Mouse (Mus musculus) MN1 (cell line): ENCODE data around the gene Mrpl53.
A peak's percentile ranks its signal among the peaks of the same experiment; 100 is the strongest.

Experiments used
- DNase-seq: peaks from one replicate; pipeline ENCODE4 v3.0.0-alpha.2; 2016; ENCODE audit warnings: low spot score

Gene Mrpl53

DNA sequence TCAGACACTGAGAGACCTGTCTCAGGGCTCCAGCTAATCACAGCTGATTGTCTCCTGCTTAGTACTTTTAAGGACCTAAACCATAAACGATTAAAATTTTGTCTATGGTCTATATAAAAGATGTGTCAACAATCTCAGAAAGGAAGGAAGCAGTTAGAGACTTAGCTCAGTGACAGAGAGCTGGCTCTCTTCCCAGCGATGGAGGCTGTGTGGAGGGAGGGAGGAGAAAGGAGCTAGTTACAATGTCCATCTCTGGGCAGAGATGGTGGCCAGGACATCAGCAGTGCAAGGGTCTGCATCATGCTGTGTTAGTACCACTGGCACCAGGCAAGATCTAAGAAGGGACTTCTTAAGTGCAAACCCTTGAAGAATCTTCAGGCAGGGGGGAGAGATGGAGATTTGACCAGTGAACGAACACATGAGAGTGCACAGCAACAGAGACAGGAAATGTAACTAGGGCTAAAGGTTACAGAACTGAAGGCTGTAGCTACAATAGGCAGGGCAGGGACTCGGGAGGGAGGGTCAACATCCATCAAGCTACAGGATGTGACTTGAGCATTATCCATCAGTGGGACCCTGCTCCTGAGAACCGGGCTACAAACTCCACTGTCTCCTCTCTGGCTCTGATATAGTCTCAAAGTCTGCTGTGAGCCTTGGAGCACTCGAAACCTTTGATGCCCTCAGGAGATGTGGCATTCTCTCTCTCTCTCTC, 16.3 kb upstream of the Mrpl53 start:
- no peak for DNase-seq

DNA sequence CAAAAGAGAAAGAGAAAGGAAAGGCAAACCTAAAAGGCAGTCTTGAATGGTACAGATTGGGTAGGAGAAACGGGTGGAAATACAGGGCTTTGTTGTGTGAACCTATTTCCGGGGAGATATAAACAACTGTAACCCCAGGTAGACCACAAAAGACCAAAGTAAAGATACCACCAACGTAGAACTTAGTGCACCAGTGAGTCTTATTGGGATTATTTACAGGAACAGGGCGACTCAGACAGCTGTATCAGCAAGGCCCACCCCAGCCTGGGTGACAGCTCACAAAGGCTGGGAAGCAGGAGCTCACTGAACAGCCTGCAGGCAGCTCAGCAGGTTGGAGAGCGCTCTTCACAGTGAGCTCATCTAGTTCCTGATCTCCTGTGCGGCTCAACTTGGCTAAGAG, 12.9 kb upstream of the Mrpl53 start:
- DNase-seq = no peak

DNA sequence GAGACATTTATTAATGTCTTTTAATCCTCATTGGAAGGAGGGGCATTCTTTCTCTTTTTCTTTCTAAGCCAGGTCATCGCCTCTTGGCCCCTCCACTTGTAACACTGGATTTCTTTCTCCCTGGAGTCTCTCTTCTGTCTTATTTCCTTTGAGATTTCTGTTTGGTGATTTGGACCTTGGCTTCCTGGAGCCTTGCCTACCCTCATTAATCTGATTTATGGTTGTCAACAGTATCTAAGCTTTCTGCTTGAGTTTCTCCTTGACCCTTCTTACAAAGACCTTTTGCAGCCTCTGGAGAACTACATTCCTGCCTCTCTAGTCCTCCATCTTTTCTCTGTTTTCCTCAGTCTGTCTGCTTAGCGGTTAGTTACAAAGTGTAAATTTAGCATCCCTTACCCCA, 10.4 kb upstream of the Mrpl53 start:
- DNase-seq = no peak

DNA sequence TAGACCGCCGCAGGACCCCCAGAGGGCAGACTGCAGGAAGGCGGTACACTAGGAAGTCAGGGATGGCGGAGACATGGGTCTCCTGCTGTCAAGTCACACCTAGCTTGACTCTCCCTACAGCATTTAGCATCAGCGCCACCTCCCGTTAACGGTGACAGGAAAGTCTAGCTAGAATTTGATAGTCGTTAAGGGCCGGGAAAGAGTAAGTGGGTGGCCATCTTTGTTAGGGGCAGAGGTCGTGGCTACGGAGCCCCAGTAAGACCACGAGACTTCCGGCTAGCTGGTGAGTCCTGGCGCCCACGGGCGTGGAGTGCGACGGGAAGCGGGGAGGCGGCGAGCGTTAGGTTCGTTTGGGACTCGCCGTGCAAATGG, 7.5 kb upstream of the Mrpl53 start, which contains the start of the genes Ccdc142 and Gm42688:
Gene Ccdc142, plus strand, starts transcription at position 286 of the 372 bp plus-strand sequence.
Gene Gm42688, plus strand, starts transcription at position 302 of the 372 bp plus-strand sequence.
- DNase-seq = peak; percentile 81

DNA sequence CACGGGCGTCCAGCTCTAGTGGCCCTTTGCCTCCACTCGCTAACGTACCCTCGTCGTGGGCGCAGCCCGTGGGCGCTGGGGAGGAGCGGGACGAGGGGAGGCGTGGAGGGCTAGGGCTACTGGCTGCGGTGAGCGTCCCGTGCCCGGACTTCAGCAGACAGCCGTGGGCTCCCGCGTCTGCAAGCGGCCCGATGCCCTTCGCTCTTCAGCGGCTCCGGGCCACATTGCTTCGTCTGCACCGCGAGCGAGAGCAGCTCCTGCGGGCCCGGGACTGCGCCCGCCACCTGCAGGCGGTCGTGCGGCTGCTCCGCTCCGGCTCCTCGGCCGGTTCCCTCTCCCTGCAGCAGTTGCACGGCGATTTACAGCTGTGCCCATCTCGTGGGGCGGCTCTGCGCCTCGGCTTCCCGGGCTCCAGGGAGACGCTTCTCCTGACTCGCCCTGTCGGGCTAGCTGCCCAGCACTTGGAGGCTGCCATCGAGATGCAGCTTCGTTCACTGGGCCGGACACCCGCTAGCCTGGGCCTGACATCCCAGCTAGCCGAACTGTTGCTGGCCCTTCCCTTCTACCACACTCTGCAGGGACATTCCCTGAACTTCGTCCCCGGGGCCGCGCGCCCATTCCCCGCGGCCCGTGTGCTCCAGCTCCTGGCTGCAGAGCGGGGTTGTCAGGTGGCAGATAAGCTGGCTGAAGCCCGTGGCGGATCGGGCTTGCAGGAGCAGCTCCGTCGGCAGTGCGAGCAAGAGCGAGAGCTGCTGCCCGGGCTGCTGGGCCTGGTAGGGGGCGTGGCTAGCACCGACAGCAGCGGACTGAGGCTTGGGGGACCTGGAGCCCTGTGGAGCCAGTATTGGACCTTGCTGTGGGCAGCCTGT, 6.9 kb upstream of the Mrpl53 start:
- peak; percentile 63 for DNase-seq

DNA sequence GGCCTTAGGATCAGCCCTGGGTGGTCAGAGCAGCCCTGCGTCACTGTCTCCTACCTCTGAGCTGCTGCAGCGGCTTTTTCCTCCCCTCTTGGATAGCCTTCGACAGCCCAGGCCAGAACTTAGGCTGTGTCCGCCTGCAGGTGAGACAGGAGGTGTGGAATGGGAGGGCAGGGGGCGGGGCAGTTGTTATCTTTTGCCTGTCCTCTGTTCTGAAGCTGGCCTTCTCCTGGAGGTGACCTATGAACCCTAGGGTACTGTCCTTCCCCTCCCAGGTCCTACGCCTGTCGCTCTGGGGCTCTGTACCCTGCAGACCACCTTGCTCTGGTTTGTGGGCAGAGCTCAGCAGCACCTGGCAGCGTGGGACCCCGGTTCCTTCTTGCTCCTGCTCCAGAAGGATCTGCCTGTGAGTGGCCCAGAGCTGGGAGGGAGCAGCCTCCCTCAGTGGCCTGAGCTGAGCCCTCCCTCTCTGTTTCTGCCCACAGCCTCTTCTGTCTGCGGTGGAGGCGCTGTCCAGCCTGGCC, 5.7 kb upstream of the Mrpl53 start:
- DNase-seq = no peak

DNA sequence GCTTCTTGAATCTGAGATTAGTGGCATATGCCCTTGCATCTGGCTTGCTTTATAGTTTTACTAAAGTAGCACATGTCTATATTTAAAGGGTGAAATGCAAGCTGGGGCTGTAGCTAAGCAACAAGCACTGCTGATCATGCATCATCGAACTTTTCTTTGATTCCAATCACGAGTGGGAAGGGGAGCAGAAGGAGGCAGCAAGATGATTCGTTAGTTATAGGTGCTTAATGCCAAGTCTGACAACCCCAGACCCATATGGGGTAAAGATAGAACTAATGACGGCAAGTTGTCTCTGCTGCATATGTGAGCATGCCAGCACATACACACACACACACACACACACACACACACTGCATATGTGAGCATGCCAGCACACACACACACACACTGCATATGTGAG, 4.7 kb upstream of the Mrpl53 start:
- no peak for DNase-seq

DNA sequence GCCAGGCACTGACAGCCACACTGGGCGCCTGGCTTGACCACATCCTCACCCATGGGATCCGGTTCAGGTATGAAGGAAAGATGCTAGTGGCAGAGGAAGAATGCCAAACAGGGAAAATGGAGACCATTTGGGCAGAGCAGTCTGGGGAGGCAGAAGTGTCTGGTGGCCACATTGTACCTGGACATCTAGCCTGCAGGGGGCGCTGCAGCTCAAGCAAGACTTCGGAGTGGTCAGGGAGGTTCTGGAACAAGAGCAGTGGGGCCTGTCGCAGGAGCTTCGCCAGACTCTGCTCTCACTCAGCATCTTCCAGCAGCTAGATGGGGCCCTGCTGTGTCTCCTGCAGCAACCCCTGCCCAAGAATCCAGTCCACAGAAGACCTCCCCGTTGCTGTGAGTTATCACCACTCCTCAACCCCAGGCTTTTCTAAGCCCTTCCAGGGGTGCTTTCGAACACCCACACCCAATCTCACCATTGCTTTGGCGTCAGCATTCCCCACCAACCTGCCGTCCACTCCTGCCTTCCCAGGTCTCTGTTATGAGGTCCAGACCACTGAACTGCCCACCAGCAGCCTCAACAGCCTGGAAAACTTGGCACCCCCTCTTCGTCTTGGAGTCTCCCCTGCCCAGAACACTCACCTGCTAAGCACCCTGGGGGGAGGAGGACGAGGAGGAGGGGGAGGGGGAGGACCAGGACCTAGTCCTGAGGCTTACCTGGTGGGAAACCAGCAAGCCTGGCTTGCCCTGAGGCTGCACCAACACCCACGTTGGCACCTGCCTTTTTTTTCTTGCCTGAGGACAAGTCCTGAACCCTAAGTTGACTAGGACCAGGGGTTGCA, 1.1 kb upstream of the Mrpl53 start:
- DNase-seq = peak; percentile 92

DNA sequence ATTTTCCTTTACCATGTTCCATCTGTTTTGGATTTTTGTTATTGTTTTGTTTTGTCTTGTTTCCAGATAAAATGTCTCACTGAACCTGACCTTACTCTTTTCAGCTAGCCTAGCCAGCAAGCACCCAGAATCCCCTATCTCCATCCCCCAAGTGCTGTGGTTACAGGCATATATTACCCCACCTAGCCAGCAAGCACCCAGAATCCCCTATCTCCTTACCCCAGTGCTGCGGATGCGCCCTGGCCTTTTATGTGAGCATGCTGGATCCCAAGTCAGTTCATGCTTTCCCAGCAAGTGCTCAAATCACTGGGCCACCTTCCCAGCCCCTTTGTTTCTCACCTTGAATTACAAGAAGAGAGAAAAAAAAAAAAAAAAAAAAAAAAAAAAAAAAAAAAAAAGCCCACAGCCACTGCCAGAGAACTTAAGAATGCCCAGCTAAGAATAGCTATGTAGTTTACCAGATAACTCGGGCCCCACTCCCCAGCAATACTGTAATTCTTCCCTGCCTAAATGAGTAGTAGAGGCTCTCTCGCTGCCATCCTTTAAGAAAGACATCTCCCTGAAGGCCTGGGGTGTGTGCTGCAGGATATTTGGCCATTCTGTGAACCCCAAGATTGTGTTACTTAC, 2.8 kb downstream of the Mrpl53 start:
- DNase-seq = no peak

DNA sequence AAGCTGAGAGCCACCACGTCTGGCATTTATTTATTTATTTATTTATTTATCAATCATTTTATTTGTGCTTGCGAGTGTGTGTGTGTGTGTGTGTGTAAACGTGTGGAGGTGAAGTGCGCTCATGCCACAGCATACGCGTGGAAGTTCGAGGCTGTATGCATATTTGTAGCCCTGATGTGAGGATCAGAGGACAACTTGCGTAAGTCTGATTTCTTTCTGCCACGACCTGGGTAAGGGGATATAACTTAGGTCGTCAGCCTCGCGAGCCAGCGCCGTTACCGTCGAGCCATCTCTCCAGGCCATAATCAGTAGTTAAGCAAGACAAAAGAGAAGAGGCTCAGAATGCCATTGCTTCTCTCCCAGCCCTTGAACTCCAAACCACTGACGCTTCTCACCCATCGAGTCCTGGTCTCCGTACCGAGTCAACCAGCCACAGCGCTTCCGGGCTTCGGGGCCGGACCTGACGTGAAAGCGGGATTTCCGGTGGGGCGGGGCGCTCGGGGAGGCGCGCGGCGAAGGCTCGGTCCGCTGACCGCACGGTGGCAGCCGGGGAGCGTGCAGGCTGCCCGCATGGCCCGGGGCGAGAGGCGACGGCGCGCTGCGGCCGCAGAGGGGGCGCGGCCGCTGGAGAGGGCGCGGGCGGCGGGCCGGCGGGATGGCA, 6.3 kb downstream of the Mrpl53 start, which contains the start of gene Mogs:
Gene Mogs, plus strand, starts transcription at position 486 of the 661 bp plus-strand sequence.
- peak; percentile 94 for DNase-seq

DNA sequence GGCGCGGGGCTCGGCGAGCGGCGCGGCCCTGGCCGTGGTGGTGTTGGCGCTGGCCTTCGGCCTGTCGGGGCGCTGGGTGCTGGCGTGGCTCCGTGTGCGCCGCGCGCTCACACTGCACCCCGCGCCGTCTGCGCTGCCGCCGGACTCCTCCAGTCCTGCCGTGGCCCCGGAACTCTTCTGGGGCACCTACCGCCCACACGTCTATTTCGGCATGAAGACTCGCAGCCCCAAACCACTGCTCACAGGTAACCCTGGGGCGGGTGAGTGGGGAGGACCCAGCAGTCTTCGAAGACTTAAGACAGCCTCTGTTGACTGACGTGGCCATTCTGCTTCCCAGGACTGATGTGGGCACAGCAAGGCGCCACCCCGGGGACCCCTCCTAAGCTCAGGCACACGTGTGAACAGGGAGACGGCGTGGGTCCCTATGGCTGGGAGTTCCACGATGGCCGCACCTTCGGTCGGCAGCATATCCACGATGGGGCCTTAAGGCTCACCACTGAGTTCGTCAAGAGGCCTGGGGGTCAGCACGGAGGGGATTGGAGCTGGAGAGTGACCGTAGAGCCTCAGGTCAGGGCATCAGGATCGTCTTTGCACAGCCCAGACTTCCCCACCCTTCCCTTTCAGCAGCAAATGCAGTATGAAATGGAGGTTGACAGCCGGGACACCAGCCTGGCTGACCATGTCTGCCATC, 7.0 kb downstream of the Mrpl53 start:
- no peak for DNase-seq

DNA sequence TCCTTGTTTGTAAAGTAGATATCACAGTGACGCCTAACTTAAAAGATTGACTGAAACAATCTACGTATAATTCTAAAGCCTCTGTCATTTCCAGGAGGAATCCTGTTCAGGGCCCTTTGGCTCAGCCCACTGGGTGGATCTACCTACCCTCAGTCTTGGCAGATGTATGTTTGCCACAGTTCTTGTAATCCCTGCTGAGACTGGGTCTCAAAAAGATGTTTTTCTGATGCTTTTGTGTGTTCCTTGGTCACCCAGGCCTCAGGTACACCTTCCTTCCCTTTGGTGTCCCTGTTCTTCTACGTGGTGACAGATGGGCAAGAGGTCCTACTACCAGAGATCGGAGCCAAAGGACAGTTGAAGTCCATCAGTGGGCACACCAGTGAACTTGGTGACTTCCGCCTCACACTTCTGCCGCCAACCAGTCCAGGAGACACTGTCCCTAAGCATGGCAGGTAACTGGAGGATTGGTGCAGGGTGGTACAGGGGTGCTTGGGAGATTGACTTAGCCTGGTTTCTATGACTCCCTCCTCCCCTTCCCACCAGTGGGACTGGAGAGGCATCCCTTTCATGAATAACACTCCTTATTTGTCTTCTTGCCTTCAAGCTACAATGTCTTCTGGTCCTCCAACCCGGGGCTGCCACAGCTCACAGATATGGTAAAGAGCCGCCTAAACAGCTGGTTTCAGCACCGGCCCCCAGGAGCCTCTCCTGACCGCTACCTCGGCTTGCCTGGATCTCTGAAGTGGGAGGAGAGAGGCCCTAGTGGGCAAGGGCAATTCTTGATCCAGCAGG, 7.7 kb downstream of the Mrpl53 start:
- no peak for DNase-seq

DNA sequence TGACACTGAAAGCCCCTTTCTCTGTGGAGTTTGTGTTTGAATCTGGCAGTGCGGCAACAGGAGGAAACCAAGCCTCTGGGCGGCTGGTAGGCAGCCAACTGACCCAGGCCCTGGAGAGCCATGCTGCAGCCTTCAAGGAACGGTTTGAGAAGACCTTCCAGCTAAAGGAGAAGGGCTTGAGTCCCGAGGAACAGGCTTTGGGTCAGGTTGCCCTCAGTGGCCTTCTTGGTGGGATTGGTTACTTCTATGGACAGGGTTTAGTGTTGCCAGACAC, 8.3 kb downstream of the Mrpl53 start:
- no peak for DNase-seq

DNA sequence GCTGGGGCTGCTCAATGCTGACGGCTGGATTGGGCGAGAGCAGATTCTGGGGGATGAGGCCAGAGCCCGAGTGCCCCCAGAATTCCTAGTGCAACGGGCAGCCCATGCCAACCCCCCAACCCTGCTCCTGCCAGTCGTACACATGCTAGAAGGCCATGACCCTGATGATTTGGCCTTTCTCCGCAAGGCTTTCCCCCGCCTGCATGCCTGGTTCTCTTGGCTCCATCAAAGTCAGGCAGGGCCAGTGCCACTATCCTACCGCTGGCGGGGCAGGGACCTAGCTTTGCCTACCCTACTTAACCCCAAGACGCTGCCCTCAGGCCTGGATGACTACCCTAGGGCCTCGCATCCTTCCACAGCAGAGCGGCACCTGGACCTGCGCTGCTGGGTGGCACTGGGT, 8.8 kb downstream of the Mrpl53 start:
- no peak for DNase-seq

DNA sequence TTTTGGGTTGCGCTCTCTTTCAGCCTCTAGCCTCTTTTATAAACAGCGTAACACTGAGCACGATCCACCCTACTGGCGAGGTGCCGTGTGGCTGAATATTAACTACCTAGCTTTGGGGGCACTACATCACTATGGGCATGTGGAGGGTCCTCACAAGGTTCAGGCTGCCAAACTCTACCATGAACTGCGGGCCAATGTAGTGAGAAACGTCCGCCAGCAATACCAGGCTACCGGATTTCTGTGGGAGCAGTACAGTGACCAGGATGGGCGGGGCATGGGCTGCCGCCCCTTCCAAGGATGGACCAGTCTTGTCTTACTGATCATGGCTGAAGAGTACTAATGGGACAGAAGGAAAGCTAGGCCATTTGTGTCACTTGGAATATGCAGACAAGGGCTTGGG, 9.5 kb downstream of the Mrpl53 start:
- no peak for DNase-seq

DNA sequence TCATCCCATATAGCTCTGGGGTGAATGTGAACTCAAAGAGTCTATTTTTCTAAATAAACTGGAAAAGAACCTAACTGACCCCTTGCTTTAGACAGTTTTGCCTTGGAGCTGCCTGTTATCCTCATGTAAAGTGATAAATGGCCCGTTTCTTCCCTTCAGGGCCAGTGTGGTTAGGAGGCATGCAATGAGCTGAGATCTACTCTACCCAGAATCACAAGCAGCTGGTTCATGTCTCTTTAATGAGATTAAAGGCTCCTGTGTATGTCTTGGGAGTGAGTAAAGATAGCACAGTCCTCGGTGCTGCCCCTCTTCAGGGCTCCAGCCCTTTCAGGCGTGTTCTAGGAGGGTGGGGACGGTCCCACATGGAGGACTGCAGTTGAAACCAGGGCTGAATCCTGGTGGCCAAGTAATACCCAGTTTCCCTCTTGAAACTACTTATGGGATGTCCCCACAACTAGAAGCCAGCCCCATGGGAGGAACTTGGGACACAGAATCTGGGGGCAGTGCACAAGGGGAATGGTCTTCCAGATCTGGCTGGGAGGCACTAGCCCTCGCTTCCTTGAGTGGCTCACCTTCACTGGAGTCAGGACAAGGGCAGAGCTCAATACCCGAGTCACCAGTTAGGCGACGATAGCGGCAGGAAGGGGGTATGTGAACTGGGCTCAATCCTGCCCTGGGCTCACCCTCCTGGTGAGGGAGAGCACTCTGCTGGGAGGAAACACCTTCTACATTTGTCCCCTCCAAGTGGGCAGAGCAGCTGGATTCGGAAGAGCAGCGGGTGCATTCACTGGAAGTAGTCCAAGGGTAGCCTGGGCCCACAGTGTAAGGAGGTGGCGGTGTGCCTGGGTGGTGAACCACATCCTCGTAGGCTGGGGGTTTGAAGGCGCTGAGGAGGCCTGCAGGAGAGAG, 10.2 kb downstream of the Mrpl53 start:
- DNase-seq = peak; percentile 70

DNA sequence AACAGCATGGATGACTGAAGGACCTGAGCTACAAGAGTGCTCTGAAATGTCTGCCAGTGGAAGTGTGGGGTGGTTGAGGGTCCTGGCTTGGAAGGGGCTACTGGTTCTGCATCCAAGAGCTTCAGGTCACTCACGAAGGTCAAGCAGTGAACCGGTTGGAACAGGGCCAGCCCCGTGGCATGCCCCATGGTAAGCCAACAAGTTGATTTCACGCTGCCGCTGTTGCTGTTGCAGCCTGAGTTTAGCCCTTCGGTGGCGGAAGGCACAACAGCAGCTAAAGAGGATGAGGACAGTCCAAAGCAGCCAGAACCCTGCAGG, 10.9 kb downstream of the Mrpl53 start:
- DNase-seq = peak; percentile 60

DNA sequence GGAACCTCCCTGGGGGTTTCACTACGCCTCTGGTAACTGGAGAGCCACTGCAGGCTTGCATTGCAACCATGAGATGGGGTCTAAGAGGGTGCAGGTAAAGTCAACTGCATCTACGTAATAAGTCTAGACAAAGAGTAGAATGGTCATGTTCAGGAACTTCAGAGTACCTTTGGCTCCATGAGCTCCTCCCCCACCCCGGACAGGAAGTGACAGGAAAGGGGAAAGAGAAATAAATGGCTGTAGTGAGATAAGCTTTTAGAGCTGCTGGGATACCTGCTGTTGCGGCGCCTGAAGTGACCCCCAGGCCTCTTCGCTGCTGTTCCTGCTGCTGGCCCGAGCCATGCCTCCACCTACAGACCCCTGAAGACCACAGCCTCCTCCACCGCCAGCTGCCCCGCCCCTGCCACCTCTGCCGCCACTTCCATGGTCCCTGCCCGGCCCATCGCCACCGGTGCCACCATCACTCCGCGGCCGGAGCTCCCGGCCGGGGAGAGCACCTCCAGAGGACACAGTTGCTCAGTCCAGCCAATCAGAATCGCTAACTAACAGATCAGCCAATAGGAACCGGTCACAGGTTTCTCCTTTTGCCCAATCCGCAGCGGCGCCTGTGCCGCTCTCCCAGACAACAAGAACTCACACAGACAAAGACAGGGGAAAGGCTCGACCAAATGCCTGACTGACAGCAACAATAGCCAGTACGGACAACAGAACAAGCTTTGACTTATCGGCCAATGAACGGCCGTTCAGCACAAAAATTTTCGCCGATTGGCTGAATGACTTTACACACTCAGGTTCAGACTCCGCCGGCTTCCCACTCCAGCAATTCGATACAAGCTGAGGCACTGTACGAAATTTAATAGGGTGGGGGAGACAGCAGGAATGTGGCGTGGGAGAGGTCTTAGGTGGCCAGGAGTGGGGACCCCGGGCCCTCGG, 12.4 kb downstream of the Mrpl53 start, which contains the start of gene Wbp1:
Gene Wbp1, minus strand, starts transcription at position 630 of the 933 bp plus-strand sequence.
- peak; percentile 99 for DNase-seq
